Mouse (Mus musculus): Measurements from ENCODE around the gene Yju2. TPM values are rescaled to one million over a fixed set of nuclear protein-coding genes. Genes with fewer than 3 reads are reported as not detected.
A peak's percentile ranks its signal among the peaks of the same experiment; 100 is the strongest.
"Not testable (repeated sequence)": the region's sequence is repeated elsewhere in the genome, so short reads cannot be mapped to it uniquely, and the experiment has no call there.

Yju2 gene
- 21.8 and 22.0 TPM in 2 replicates for polyA plus RNA-seq (2014; fragmentation: Nextera tagmentation; extraction: Ambion mirVana)

DNA sequence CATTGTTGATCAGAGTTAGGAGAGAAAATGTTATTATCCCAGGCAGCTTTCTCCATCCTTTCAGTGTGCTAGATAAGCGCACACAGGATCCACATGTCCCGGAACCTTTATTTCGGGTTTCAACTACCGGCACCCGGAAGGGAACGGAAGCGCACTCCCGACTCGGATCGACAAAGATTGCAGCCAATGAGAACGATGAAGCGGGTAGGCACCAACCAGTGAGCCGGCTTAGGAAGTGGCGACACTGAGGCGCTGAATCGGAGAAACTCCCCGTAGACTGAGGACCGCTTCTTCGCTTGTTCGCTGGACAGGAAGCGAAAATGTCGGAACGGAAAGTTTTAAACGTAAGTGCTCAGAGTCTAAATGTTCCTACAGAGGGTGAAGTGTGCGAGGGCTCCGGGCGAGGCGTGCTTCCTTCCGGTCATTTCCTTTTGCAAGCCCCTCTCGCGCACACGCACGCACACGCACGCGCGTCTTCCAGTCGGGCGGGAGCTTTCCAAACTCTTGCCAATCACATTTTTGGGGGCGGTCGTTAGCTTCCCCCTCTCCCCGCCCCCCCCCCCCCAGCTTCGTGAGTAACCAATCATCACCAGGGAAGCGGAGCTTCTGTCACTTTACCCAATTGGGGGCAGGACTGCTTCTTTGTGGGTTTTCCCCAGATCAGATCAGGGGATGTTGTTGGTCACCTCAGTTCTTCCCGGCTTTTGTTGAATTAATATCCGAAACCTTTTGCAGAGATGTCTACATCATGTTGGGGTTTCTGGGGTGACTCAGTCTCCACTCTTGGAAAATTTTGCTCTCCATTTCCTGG is at the start of gene Yju2:
Gene Yju2, plus strand, starts transcription at position 182 of the 811 bp plus-strand sequence.
- H3K27me3 ChIP-seq (ENCODE audit: insufficient read depth, low read length): no peaks in the 10 kb centered on the region
- H3K4me1 ChIP-seq (ENCODE audit: insufficient read depth): no peaks in the 10 kb centered on the region
- H3K4me2 ChIP-seq: peak within 1 kb of the TSS; percentile 85
- H3K27ac ChIP-seq (ENCODE audit: low read depth): peak within 1 kb of the TSS; percentile 97
- H3K36me3 ChIP-seq (ENCODE audit: insufficient read depth): peaks cover 24% of the 10 kb centered on the region; the same call in 1 of the 2 replicates
- H3K9me3 ChIP-seq (ENCODE audit: low read depth, low read length): no peaks in the 10 kb centered on the region
- ATAC-seq (ENCODE audit: insufficient read depth): peak; percentile 93
- under 1% methylated on average over 45 of the region's 46 CpGs for WGBS
- DNase-seq: peak; percentile 98
- peak within 1 kb of the TSS; percentile 58 for H3K9ac ChIP-seq
- no peak for TF ChIP-seq CTCF (IDR thresholded peaks at IDR 0.05; ENCODE audit: low read depth)
- peak within 1 kb of the TSS; percentile 53 for H3K4me3 ChIP-seq (ENCODE audit: low read depth, low read length)

DNA sequence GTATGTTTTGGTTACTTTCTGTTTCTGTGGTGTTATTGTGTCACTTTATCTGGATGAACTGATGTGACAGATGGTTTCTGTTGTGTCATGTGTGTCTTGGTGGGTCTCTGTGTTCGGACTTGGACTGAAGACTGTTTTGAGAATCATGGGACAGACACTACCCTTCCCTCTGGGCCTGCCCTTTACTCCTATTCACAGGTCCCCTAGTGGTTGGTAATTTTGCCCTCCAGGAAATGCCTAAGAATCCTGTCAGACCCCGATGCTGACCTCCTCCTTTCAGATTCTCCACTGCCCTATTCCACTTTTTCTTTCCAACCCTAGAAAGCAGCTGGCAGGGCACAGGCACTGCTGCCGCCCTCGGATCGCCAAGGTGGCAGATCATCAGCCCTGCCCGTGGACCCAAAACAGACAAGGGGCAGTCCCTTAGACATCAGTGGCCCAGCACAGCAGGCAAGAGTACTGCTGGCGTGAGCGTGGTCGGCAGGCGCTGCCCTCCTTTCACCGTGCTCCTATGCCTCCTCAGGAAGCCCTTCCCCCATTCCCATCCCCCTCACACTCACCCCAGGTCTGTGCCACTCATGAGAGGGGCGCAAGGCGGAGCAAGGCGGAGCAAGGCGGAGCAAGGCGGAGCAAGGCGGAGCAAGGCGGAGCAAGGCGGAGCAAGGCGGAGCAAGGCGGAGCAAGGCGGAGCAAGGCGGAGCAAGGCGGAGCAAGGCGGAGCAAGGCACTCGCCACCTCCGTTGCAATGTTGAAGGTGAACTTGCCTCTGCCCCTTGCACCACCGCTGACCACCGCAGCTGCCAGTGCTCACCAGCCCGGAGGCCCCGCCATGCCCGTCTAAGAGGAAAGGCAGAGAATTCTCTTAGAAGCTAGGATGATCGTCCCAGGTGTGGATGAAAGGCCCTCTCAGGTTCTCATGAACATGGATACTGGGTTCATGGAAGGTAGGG is 27.1 kb upstream of the Yju2 start:
- TF ChIP-seq CTCF (IDR thresholded peaks at IDR 0.05; ENCODE audit: low read depth): peak; percentile 47

GRCm38 (mm10) chr17:55932635-55933034 is 26.3 kb upstream of the Yju2 start:
- Histone ChIP-seq H3K4me2 (peak overlapping the region; percentile 87), H3K9me3 (ENCODE audit: low read depth, low read length) (no peaks in the 10 kb centered on the region), H3K27me3 (ENCODE audit: insufficient read depth, low read length) (no peaks in the 10 kb centered on the region), H3K4me1 (ENCODE audit: insufficient read depth) (no peaks in the 10 kb centered on the region), H3K4me3 (ENCODE audit: low read depth, low read length) (peak overlapping the region; percentile 49), H3K9ac (peak overlapping the region; percentile 63; the same call in 1 of the 2 replicates), H3K36me3 (ENCODE audit: insufficient read depth) (no peaks in the 10 kb centered on the region), H3K27ac (ENCODE audit: low read depth) (no peak overlapping the region)
- no peak for ATAC-seq (ENCODE audit: insufficient read depth)
- WGBS: 67% methylated on average over 2 of the region's 2 CpGs
- DNase-seq: no peak
- no peak for TF ChIP-seq CTCF (IDR thresholded peaks at IDR 0.05; ENCODE audit: low read depth)

More for the DNA sequence above, 27.1 kb upstream of the Yju2 start:
- no peaks in the 10 kb centered on the region for H3K27me3 ChIP-seq (ENCODE audit: insufficient read depth, low read length)
- no peaks in the 10 kb centered on the region for H3K9me3 ChIP-seq (ENCODE audit: low read depth, low read length)
- peak overlapping the region; percentile 87 for H3K4me2 ChIP-seq
- under 1% methylated on average over 28 of the region's 33 CpGs for WGBS
- H3K36me3 ChIP-seq (ENCODE audit: insufficient read depth): no peaks in the 10 kb centered on the region
- peak overlapping the region; percentile 68 for H3K27ac ChIP-seq (ENCODE audit: low read depth)
- H3K9ac ChIP-seq: peak overlapping the region; percentile 76
- peak overlapping the region; percentile 49 for H3K4me3 ChIP-seq (ENCODE audit: low read depth, low read length)
- DNase-seq (peak; percentile 73), ATAC-seq (ENCODE audit: insufficient read depth) (peak; percentile 96)
- no peaks in the 10 kb centered on the region for H3K4me1 ChIP-seq (ENCODE audit: insufficient read depth)

DNA sequence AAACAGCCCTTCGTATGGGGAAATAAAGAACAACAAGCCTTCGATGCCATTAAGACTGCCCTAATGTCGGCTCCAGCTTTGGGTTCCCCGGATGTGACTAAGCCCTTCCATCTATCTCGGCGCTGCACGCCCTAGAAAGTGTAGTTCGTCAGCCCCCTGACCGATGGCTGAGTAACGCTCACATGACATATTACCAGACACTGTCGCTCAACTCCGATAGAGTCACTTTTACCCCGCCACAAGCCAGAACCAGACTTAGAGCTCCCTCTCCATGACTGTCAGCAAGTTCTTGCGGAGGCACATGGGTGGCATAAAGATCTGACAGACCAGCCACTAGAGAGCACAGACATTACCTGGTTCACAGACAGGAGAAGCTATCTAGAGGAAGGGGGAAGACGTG is 25.7 kb upstream of the Yju2 start:
- Histone ChIP-seq H3K9me3 (ENCODE audit: low read depth, low read length) (0 out of 2 replicates have a peak, but pooled peaks cover 3% of the 10 kb centered on the region), H3K36me3 (ENCODE audit: insufficient read depth) (no peaks in the 10 kb centered on the region), H3K4me2 (peak overlapping the region; percentile 87), H3K9ac (no peak overlapping the region), H3K27ac (ENCODE audit: low read depth) (no peak overlapping the region), H3K4me1 (ENCODE audit: insufficient read depth) (no peaks in the 10 kb centered on the region), H3K27me3 (ENCODE audit: insufficient read depth, low read length) (no peaks in the 10 kb centered on the region), H3K4me3 (ENCODE audit: low read depth, low read length) (no peak overlapping the region)
- no peak for TF ChIP-seq CTCF (IDR thresholded peaks at IDR 0.05; ENCODE audit: low read depth)
- 93% methylated on average over 15 of the region's 15 CpGs for WGBS
- ATAC-seq (ENCODE audit: insufficient read depth) (no peak), DNase-seq (no peak)

DNA sequence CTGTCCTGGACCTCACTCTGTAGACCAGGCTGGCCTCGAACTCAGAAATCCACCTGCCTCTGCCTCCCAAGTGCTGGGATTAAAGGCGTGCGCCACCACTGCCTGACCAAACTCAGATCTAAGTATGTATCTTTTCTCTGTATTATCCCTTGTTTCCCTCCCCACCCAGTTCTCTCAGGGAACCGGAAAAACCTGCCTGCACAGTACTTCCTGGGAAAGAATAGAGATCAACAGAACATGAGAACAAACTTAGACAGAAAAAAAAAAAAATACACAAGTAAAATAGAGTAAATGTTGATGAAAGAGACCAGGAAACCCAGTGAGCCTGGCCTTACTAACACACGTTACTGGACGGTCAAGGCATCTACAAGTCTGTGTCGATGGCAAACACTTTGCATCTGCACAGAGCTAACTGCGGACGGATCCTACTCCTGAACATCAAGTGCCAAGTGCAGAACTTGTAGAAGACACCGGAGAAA is 14.5 kb upstream of the Yju2 start:
- H3K4me2 ChIP-seq: peak overlapping the region; percentile 76
- H3K27me3 ChIP-seq (ENCODE audit: insufficient read depth, low read length); ATAC-seq (ENCODE audit: insufficient read depth); DNase-seq; H3K9me3 ChIP-seq (ENCODE audit: low read depth, low read length); H3K36me3 ChIP-seq (ENCODE audit: insufficient read depth); H3K4me1 ChIP-seq (ENCODE audit: insufficient read depth): not testable (repeated sequence)
- H3K9ac ChIP-seq: peak overlapping the region; percentile 36
- peak overlapping the region; percentile 46 for H3K4me3 ChIP-seq (ENCODE audit: low read depth, low read length)
- WGBS: 25% methylated on average over 10 of the region's 10 CpGs
- peak overlapping the region; percentile 76 for H3K27ac ChIP-seq (ENCODE audit: low read depth)

DNA sequence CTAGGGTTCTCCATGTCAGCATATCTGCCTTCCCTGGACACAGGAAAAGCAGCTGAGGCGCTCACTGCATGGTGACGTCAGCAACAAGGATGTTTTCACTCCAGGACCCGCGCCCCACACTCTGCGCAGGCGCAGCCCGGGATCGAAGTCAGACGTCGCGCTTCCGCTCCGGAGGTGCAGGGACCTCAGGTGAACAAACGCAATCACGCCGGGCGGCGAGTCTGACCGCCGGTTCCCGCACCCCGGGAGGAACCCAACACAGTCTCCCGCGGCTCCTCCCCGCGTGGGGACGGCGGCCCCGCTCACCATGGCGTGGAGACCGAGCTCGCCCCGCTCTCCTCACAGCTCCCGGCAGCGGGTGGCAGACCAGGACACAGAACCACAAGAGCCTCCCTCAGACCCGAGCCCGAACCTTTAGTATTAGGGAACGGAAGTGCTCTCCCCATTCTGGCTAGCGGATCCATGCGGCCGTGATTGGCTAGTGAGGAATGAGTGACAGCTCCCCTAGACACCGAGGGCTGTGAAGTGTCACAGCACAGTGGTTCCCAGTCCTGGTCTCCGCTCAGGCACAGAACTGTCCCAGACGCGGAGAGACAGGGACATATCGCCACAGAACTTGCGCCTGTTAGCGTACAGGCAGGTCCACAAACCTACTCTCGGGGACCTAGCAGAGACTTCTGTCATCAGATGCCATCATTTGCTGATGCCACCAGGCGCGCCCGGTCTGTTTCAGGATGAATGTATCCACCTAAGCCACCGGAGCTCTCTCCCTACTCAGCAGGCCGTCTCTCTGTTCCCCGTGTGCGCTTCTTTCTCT is 13.8 kb upstream of the Yju2 start:
- Histone ChIP-seq H3K4me3 (ENCODE audit: low read depth, low read length) (peak overlapping the region; percentile 46), H3K27ac (ENCODE audit: low read depth) (peak overlapping the region; percentile 84), H3K9ac (peak overlapping the region; percentile 56), H3K4me2 (peak overlapping the region; percentile 76)
- H3K9me3 ChIP-seq (ENCODE audit: low read depth, low read length); H3K36me3 ChIP-seq (ENCODE audit: insufficient read depth); H3K27me3 ChIP-seq (ENCODE audit: insufficient read depth, low read length); H3K4me1 ChIP-seq (ENCODE audit: insufficient read depth): not testable (repeated sequence)
- DNase-seq: peak; percentile 82
- WGBS: under 1% methylated on average over 56 of the region's 56 CpGs
- peak; percentile 98 for ATAC-seq (ENCODE audit: insufficient read depth)
